Mouse (Mus musculus) embryo, embryonic 10.5 days (tissue): ENCODE measurements around the gene She.
A peak's percentile ranks its signal among the peaks of the same experiment; 100 is the strongest.
"Not testable (repeated sequence)": the region's sequence is repeated elsewhere in the genome, so short reads cannot be mapped to it uniquely, and the experiment has no call there.

Source experiments
- DNase-seq: peaks from one replicate; pipeline ENCODE4 v3.0.0-alpha.2; 2015; ENCODE audit warnings: low spot score

She gene

DNA sequence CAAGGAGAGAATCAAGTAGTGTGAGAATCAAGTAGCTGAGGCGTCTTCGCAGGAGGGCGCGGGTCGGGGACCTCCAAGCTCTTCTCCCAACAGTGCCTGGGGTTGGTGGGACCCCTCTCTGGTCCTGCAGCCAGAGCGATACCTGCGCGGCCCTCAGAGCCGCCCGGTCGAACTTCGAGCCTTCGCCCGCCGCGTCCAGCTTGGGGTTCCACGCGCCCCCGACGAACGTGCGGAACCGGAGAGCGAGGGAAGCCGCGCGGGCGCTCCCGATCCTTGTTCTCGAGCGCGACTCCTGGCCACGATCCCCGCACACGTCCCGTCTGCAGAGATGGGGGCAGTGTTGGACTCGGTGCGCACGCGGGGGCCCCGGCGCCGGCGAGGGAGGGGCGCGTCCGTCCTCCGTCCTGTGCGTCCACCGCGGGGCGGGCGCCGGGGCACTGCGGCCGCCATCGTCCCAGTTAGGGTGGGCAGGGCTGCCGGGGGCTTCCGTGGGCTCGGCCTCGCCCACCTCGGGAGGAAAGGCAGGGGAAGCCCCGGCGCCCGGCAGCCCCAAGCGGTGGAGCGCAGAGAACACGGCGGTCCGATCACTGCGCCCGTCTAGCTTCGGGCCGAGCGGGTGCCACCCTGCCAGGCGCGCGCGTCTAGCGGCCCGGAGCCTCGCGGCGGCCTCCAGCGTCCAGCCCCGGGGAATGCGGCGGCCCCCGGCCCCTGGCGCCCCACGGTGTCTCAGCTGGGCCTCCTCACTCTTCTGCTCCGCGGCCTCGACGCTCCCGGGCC is at the start of gene She:
She (plus strand) TSS at position 556 of the 777 bp plus-strand sequence.
- peak; percentile 13 for DNase-seq

DNA sequence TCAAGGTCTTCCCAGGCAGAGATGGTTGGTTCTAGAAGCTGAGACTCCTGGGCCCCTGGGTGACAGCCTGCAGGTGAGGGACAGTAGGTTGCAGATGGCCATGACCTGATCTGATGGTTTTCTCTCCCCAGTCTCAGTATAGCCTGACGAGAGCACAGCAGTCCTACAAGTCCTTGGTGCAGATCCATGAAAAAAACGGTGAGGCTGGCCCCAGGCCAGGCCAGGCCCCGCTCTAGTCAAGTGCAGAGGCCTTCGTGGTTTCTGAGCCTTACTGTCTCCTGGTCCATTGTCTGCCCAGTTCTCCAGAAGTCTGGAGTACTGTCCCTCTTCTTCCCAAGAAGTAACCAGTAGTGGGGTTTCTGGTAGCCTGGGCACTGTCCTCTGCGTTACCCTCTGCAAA is 49.5 kb upstream of the She start:
- no peak for DNase-seq

DNA sequence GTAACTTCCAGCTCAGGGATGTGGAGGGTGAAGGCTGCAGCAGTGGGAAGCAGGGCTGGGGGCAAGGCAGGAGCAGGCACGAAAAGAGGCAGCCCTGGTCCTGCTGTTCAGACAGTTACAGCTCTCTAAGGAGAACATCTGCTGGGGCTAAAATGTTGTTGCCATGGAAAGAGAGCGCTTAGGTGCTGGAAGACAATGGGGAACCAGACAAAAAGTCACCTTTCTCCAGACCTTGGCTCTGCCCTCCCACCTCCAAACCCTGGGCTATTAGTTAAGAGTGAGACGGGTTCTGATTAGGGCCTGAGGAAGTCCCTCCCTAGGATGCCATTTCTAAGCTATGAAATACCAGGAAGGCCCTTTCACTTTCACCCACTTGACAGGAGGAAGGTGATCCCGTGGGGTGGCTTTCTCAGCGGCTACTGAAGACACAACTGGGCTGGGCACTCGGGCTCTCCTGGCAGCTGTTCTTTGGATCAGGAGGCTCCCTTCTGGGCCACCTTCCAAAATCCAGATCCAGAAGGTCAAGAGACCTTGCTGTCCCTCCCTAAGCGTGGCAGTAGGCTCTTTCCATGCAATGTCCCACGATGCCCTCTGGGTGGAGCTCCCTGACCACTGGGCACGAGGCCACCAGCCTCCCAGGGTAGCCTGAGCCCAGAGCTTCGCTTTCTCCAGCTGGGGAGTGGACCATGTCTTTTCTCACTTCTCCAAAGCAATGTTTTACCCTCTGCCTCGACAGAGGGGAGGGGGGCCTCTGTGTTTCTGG is 46.0 kb upstream of the She start:
- peak; percentile 77 for DNase-seq

DNA sequence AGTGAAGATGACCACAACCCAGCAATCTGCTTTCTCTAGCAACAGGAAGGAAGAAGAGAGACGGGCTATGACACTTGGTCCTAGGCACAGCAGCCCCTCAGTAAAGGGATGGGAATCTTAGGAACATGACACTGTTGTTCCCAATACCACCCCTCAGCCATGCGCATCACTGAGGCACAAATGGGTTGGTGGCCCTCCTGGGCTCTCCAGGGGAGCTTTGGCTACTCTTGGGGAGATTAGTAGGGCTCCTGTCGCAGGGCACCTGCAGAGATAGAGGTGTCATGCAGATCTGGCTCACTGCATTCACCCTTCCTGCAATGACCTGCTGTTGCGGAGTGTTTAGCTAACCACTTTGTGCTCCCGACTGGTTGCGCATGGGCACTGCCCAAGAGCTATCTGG is 44.9 kb upstream of the She start:
- DNase-seq, result no peak

DNA sequence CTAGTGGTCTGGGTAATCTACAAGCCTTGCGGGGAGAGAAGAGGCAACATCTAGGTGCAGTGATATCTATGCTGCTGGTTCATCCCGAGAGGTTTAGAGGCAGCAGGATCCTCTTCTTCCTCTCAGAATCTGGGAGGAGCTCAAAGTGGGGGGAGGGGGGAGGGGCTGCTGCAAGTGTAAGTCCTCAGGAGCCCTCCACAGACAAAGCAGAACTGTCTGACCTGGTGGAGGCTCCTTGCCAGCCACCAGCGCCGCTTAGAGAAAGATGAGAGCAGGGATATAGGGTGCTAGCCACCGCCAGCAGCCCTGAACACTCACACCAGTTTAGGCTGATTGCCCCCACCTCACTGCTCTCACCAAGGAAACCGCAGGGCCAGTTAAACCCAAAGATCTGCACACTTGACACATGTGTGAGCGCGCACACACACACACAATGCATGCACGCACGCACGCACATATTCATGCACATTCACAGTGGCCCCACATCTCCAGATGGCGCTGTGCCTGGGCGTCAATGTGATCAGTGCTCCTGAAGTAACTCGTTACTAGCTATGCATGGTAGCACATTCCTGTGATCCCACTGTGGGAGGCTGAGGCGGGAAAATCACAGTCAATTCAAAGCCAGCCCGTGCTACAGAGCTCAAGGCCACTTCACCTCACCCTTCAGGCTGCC is 42.4 kb upstream of the She start:
- no peak for DNase-seq

DNA sequence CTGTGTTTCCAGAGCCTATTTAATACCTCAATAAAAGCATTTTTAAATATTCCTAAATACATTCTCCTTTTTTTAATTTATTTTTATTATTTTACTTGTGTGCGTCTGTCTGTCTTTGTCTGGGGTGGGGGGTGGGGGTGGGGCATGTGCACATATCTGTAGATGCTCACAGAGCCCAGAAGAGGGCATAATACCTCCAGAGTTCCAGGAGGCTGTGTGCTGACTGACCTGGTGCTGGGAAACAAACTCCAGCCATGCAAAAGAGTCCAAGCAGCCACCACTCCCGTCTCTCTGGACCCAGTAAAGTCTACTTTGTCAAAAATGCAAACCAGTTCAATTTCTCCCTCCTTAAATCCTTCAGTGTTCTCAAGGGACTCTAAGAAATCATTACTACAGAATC is 36.6 kb upstream of the She start:
- DNase-seq, result no peak

DNA sequence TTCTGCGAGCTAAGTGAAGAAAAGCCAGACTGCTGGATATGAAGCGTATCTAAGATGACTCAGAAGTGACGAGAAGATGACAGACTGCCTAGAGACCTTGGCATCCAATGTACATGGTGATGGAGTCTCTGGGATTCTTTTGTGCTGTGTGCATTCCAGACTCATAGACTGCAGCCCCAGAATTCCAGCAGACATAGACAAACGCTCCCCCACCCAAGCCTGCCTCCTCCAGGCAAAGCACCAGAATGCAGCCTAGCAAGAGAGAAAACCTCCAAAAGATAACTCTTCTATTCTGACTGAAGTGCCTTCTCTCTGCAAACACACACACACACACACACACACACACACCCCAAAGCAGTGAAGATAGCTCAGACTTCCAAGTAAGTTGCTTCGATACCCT is 35.4 kb upstream of the She start:
- no peak for DNase-seq

DNA sequence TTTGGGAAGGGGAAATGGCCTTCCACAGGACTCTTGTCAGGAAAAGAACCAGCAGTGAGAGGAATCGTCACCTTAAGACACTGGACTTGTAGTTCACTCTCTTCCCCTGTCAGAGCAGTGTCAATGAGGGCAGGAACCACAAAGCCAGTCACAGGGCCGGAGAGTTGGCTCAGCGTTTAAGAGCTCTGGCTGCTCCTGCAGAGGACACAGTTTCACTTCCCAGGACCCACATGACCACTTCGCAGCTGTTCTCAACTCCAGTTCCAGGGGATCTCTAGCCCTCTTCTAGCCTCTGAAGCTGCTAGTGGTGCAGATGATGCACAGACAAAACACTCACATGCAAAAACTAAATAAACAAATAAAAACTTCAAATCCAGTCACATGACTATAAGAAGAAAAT is 34.8 kb upstream of the She start:
- no peak for DNase-seq

DNA sequence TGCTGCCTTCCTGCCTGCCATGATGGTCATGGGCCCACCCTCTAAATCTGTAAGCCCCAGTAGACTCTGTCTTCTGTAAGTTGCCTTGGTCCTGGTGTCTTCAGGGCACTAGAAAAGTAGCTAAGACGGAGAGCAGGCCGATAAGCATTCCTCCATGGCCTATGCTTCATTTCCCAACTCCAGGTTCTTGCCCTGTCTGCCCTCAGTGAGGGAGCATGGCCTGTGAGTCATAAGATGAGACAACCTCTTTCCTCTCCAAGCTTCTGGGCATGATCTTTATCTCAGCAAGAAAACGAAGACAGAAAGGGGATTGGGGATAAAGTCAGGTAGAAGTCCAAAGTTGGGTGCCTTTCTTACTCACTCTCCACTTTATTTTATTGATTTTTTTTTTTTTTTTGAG is 32.7 kb upstream of the She start:
- DNase-seq, result no peak

DNA sequence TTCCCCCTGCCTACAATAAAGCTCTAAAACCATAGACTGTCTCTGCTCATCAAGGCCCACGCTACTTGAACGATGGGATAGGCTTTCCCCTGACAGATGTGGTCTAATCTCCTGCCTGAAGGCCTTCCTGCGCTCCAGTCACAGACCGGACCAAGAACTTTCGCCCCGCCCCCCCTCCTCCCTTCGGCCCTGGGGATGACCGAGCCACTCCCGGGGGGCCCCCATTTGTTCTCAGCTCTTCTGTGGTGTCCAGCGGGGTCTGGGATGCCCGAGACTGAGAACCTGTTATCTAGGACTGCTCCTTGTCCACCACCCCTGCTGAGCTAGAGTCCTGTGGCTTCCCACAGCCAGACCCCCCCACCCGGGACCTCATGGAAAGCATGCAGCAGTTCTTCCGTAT is 31.7 kb upstream of the She start:
- peak; percentile 37 for DNase-seq

DNA sequence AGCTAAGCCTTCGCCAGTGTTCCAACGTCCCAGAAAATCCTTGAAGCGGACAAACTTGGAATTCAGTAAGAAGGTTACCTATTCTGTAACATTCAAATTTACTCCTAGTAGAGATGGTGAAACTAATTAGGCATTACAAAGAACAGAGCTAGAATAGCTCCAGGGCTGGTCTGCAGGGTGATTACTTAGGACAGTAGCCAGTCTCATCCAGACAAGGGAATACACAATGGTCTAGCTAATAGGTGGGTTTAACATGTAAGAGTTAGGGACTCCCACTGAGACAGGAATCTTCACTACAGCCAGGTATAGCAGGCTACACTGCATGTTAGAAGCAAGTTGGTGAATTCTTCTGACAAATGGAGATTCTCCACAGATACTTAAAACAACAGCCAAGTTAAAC is 31.1 kb upstream of the She start:
- DNase-seq, result not testable (repeated sequence)

DNA sequence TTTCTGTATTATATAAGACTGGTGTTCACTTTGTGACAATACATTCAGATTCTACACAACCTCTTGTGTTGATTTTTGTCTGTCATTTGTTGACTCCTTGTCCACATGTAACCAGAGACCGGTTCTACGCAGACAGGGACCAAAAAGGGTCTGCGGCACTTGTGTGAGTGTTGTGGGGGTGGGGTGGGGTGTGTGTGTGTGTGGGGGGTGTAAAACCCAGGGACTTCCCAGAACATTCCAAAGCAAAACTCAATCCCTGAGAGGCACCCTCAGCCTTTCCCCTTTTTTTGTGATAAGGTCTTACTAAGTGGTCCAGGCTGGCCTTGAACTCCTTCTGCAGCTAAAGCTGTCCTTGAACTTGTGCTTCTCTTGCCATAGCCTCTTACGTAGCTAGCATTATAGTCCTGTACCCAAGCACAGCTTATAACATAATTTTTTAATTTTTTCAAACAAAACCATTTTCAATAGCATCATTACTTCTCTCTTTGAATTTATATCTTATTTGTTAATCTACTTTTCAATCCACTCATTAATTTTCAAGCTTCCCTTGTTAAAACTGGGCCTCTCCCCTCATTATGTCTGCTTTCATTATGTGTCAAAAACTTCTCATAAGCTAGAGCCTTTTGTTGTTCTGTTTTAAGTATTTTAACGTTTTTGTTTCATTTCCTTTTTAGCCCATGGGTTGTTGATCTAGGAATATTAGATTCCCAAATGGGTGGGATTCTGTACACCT is 30.2 kb upstream of the She start:
- DNase-seq, result no peak

DNA sequence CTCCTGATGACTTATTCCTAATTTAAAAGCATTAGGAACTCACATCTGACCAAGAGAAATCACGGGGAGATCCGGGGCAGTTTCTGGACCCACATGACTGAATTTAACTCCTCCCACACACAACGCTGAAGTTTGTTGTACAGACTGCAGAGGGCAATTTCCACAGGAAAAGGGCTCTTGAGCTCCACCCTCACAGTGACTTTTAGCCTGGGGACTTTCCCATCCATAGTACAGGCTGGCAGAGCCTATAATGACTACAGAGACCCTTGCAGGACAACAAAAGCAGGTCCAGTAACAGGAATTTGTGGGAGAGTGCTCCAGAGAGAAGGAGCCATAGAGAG is 29.7 kb upstream of the She start:
- DNase-seq, result no peak

DNA sequence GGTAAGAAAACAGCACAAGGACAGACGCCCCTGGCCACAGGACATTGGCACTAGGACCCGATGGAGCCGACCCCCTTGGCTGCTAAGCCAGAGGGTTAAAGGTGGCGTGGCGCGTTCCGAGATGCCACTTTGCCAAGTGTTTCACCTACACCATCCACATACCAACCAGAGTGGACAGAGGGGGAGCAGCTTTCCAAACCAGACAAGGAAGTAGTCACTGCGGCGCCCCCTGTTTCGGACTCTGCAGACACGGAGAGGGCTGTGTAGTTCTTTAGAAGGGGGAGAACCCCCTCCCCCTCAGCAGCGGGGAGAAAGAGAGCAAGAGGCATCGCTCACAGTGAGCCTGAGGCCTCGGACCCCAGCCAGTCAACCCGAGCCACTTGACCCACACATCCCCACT is 28.3 kb upstream of the She start:
- no peak for DNase-seq

DNA sequence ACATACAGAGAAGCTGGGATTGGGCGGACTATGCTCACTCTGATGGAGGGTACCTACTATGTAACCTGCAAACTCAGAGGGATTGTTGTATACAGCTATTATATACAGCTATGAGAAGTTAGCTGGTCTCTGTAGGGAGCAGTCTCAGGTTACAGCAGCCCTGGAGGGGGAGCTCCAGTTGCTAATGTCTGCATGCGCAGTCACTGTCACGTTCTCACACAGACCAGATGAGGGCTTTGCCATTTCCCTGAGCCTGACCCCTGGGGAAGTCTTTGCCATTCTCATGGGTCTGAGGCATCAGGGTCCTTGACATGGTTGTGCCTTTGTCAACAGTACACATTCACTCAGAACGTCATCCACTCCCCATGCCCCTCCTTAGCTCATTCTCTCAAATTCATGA is 26.0 kb upstream of the She start:
- DNase-seq, result no peak

DNA sequence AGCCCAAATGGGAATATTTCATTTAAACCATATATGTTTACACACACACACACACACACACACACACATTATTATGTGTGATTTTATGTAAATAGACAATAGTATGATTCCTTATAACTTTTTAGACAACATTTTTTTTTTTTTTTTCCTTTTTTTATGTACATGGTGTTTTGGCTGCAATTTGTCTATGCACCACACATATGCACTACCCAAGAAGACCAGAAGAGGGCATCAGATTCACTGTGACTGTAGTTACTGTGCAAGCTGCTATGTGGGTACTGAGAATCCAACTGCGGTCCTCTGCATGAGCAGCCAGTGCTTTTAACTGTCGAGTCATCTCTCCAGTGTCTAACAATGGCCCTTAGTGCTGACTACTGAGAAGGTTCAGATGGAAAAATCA is 24.4 kb upstream of the She start:
- DNase-seq, result no peak

DNA sequence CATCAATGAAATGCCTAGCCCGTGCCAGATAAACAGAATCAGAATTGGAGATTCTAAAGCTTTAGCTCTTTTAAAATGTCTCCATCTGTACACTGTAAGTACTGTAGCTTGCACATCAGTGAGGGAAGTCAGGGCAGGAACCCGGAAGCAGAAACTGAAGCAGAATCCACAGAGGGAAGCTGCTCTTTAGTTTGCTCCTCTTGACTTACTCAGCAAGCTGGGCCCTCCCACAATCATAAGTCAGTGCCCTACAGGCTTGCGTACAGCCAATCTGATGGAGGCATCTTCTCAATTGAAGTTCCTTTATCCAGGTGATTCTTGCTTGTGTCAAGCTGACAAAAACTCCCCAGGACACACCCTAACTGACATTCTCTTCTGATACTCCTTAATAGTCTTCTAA is 24.0 kb upstream of the She start:
- no peak for DNase-seq

DNA sequence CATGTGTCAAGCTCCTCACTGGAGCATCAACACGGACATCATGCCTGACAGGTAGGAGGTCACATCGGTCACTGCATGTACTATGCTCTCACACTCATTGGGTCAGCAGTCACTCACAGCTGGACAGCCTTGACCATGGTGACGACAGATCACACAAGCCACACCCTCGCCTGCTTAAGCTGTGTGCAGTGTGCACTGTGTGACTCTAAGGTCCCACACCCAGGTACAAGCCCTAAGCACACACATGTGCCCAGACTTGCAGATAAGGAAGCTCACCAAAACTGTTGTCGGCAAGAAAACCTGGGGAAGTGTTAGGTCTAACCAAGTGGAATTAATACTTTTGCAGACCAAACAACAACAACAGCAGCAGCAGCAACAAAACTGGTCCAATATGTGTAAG is 23.3 kb upstream of the She start:
- DNase-seq, result no peak

DNA sequence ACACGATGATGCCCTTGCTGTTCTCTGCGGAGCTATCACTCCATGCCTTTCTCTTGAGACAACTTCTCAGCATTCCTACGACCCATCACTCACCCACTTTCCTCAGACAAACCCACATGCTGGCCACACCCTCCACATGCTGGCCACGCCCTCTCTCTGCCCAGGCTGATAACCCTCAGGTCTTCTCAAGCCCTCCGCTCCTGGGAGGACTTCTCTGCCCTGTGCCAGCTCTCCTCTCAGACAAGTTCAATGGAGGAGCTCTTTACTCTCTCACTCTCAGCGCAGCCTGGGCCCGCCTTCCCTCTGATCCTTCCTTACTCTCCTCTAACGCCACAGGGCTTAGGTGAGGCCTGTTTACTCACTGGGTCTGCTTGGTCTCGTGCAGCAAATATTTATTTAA is 22.5 kb upstream of the She start:
- no peak for DNase-seq

DNA sequence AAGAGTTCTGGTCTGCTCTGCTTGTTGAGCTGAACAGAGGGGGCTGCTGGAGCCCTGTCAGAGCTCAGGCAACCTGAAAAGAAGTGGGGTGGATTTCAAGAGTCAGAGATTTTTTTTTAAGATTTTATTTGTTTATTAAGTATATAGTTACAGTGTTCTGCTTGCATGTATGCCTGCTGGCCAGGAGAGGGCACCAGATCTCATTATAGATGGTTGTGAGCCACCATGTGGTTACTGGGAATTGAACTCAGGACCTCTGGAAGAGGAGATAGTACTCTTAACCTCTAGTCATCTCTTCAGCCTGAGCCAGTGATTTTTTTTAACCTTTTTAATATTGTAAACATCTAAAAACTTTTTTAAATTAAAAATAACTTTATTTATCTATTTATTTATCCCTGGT is 20.3 kb upstream of the She start:
- DNase-seq, result no peak

DNA sequence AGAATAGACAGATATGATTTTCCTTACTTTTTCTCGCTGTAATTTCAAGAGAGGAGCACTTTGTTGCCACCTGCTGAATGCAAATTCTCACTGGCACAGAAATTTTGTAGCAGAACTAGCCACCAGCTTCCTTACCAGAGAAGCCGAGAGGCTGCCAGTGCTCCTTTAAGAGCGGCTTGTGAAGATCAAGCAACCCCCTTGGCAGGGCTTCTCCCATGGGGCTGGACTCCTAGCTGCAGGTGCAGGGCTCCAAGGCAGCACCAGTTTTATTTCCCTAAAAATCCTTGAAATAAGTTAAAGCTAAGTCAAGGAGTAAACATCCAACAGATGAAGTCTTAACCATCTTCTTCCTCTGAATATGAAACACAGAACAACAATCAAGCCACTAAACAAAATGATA is 19.0 kb upstream of the She start:
- DNase-seq, result no peak

DNA sequence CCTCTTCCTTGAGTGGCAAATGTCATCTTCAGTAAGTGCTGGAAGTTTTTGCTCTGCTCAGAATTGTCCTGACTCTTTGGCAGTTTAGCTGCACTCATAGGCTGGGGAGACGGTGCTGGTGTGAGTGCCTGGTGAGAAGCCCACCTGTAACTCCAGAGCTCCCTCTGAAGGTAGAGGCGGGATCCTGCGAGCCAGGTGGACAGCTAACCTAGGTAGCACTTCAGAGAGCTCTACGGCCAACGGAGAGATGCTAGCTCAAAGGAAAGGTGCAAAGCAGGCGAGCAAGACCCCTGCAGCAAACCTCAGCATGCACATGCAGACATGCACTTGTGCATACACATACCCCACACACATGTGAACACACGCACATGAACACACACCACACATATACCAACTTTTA is 17.1 kb upstream of the She start:
- no peak for DNase-seq

DNA sequence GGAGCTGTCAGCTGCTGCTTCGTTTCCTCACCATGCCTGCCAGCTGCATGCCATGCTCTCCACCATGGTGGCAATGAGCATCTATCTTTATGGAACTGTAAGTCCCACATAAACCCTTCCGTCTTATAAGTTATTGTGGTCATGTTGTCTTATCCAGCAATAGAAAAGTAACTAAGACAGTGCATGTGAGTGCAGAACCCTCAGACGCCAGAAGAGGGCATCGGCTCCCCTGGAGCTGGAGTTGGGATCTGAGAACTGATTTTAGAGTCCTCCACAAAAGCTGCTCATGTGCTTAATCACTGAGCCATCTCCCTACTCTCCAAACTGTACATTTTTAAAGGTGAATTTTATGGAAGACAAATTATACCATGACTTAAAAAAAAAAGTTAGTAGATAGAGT is 14.1 kb upstream of the She start:
- peak; percentile 32 for DNase-seq
